Mouse (Mus musculus): ENCODE data around the gene Zdhhc20.

Gene Zdhhc20

DNA sequence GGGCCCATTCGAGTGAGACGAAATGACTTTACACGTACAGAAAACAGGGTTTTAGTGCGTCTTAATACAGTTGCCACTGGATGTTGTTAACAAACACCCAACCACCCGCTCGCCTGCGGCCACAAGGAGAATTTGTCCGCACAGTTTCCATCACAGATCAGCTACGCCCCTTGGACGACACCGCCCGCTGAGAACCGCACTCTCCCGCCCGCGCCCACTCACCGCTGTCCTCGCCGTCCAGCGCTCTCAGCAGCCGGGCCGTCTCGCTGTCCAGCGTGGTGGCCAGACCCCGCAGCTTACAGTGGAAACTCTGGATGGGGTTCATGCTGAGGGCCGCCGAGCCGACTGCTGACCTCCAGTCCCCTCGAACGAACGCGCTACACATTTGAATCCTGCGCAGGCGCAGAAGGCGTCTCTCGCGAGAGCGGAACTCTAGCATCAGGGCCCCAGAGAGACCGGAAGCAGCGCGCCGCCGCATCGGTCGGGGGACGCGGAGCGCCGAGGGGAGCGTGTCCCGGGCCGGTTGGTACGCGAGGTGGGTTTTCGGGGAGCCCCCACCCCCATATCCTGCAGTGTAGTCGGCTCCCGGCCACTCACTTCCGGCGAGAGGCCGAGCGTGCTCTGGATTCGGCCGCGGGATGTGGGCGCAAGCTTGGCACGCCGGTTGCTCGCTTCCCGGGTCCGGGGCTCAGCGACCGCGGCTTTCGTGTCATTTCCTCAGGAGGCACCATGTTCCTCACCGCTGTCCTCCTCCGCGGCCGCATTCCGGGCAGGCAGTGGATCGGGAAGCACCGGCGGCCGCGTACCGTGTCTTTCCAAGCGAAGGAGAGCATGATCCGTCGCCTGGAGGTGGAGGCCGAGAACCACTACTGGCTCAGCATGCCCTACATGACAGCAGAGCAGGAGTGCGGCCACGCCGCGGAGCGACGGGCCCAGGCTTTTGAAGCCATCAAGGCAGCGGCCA lies 64.0 kb downstream of the Zdhhc20 start, which contains the start of the genes Ska3 and Mrpl57:
Gene Ska3, minus strand, starts transcription at position 398 of the 964 bp plus-strand sequence.
Gene Mrpl57, plus strand, starts transcription at position 447 of the 964 bp plus-strand sequence.
- in situ Hi-C loops (cut with MboI, MseI), result no loop called here

- in situ Hi-C loops (cut with MboI, MseI), result no loop called here
Measured at GRCm38 (mm10) chr14:57820839-57821238, 69.2 kb downstream of the Zdhhc20 start.

GRCm38 (mm10) chr14:57811844-57812243 lies 78.2 kb downstream of the Zdhhc20 start:
- in situ Hi-C loops (cut with MboI, MseI), result no loop called here

DNA sequence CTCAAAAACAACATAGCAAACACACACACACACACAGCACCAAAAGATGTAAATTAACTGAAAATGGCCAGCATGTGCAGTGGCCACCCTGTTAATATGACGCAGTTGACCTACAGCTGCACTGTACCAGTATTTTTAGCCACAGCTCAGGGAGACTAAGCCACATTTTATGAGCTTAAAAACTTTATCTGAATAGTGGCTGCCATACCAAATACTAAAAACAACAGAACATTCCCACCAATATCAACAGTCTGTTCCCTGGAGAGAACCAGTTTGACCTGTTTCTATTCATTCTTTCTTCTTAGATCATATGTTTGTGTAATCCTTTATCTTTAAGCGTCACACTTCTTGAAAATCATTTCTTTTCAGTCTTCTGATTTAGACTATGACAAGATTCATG lies 79.2 kb downstream of the Zdhhc20 start:
- in situ Hi-C loops (cut with MboI, MseI), result no loop called here

- in situ Hi-C loops (cut with MboI, MseI), result loop anchor here (5.0 kb wide), 2 partner anchors 99 to 126 kb away; no protein-coding TSS in a partner anchor
Measured at GRCm38 (mm10) chr14:57808558-57808957, 81.5 kb downstream of the Zdhhc20 start.

GRCm38 (mm10) chr14:57803731-57804130 lies 86.3 kb downstream of the Zdhhc20 start:
- in situ Hi-C loops (cut with MboI, MseI), result no loop called here

- in situ Hi-C loops (cut with MboI, MseI), result no loop called here
Measured at GRCm38 (mm10) chr14:57797991-57798931, 91.8 kb downstream of the Zdhhc20 start, which contains the start of gene Sap18. TSS of gene Sap18 (plus strand) at chr14:57798180.

- in situ Hi-C loops (cut with MboI, MseI), result no loop called here
Measured at GRCm38 (mm10) chr14:57797551-57797950, 92.5 kb downstream of the Zdhhc20 start.

GRCm38 (mm10) chr14:57791171-57791570 lies 98.9 kb downstream of the Zdhhc20 start:
- in situ Hi-C loops (cut with MboI, MseI), result no loop called here

DNA sequence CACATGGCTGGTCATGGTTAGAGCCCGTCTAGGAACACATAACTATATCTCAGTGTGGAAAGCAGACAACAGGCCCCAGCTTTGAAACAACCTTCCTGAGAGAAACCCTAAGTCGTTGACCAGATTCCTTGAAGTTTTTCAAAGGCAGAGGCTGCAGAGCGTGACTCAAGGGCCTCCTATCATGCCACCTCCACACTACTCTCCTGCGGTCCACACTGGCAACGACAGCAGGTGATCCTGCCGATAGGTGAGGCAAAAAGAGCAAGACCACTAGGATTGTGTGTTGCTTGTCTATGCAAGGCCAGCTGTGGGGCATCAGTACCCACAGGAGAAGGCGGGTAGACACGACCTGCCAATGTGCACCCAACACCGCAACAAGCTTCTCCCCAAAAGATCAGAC lies 100.3 kb downstream of the Zdhhc20 start:
- in situ Hi-C loops (cut with MboI, MseI), result no loop called here

GRCm38 (mm10) chr14:57789311-57789710 lies 100.8 kb downstream of the Zdhhc20 start:
- in situ Hi-C loops (cut with MboI, MseI), result no loop called here

- in situ Hi-C loops (cut with MboI, MseI), result no loop called here
Measured at GRCm38 (mm10) chr14:57787406-57787805, 102.7 kb downstream of the Zdhhc20 start.

All from T-helper 2 cell (primary cell).